Mouse (Mus musculus): ENCODE measurements around the gene Dnttip1.

GRCm38 (mm10) chr2:164777246-164778014 is 31.6 kb downstream of the Dnttip1 start:
- TF ChIP-seq USF1 (IDR thresholded peaks at IDR 0.05; ENCODE audit: low read depth) (no peak), MAX (IDR thresholded peaks at IDR 0.05) (no peak), CTCF (IDR thresholded peaks at IDR 0.05; ENCODE audit: control insufficient read depth, insufficient read depth, insufficient read length) (no peak), MYOD1 (IDR thresholded peaks at IDR 0.05; ENCODE audit: control insufficient read depth, insufficient read length, low read depth) (no peak)
